Mouse (Mus musculus): ENCODE measurements around the gene Zg16. TPM values are rescaled to one million over a fixed set of nuclear protein-coding genes. Genes with fewer than 3 reads are reported as not detected.

Gene Zg16
- polyA plus RNA-seq, 1 experiment from 2014 or later: not detected

DNA sequence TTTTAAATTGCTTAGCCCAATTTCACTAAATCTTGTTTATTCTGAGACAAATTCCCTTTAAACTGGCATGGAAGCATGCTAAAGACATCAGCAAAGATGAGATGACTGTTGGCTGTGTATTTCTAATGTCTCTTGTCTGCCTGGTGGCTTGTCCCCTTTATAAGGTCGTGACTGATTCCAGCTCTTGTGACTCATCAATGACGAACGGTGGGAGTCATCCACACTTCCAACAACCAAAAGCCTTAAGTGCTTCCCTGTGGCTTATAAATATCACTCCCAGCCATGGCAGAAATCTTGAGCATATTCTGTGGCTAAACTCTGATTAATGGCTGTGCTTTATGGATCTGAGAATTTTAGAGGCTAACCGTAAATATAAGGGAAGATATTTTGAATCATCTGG, 20.8 kb downstream of the Zg16 start:
- H3K4me1 ChIP-seq (replicated peaks; ENCODE audit: control insufficient read depth, insufficient read depth, low read length): no peaks in the 10 kb centered on the region
- no peak for ATAC-seq (replicated peaks; ENCODE audit: low FRiP score)
- no peak overlapping the region for H3K9ac ChIP-seq (ENCODE audit: low read length)
- H3K36me3 ChIP-seq (ENCODE audit: control insufficient read depth, insufficient read depth, low read length): no peaks in the 10 kb centered on the region
- H3K27me3 ChIP-seq (ENCODE audit: control insufficient read depth, insufficient read depth, low read length): no peaks in the 10 kb centered on the region
- no peak for DNase-seq (ENCODE audit: low spot score)
- H3K9me3 ChIP-seq (ENCODE audit: control insufficient read depth, low read length): no peaks in the 10 kb centered on the region
- 86% methylated on average over 4 of the region's 4 CpGs for WGBS
- H3K27ac ChIP-seq (ENCODE audit: low read depth, low read length): no peak overlapping the region
- no peak overlapping the region for H3K4me3 ChIP-seq (ENCODE audit: low read depth, low read length)
- no peak overlapping the region for H3K4me2 ChIP-seq (ENCODE audit: low read depth, low read length, severe bottlenecking)

DNA sequence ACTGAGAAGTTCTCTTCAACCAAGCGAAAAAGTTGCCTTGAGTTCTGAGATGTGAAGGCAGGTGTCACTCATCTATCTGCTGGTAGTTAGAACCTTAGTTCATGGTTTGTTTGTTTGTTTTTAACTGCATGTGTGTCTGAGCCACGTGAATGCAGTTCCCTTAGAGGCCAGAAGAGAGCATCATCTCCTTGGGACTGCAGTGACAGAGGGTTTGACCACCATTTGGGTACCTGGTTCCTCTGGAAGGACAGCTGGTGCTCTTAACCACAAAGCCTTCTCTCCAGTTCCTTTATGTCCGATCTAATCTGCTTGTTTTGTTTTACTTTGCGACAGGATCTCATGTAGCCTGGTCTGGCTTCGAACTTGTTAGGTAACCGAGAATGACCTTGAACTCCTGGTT, 21.6 kb downstream of the Zg16 start:
- H3K9ac ChIP-seq (ENCODE audit: low read length): no peak overlapping the region
- H3K4me1 ChIP-seq (replicated peaks; ENCODE audit: control insufficient read depth, insufficient read depth, low read length): no peaks in the 10 kb centered on the region
- no peak overlapping the region for H3K27ac ChIP-seq (ENCODE audit: low read depth, low read length)
- H3K9me3 ChIP-seq (ENCODE audit: control insufficient read depth, low read length): no peaks in the 10 kb centered on the region
- no peak overlapping the region for H3K4me2 ChIP-seq (ENCODE audit: low read depth, low read length, severe bottlenecking)
- H3K36me3 ChIP-seq (ENCODE audit: control insufficient read depth, insufficient read depth, low read length): no peaks in the 10 kb centered on the region
- DNase-seq (ENCODE audit: low spot score) (no peak), ATAC-seq (replicated peaks; ENCODE audit: low FRiP score) (no peak)
- WGBS: 91% methylated on average over 6 of the region's 6 CpGs
- H3K27me3 ChIP-seq (ENCODE audit: control insufficient read depth, insufficient read depth, low read length): no peaks in the 10 kb centered on the region
- no peak overlapping the region for H3K4me3 ChIP-seq (ENCODE audit: low read depth, low read length)

DNA sequence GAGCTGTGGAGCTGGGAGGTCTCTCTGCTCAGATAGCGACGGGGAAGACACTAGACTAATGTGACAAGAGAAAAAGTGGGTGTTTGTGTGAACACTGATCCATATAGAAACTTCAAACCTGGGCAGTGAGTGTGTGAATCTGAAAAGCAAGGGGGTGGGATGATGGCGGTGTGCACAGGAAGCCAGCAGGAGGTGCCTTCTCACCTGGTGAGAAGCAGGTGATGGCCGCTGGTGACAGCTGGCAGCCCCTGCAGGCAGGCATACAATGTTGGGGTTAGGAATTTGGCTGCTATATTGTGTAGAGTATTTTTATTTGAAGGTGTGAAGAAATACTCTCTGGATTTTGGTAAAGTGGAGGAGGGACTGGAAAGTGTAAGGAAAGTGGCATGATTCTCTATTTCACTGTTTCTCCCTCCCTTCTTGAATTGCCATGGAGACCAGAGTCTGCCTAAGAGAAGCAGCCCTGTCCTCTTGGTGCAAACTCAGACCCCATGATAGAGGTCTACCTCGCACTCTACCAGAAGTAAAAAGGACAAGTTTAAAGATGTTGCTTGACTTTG, 32.0 kb downstream of the Zg16 start:
- Histone ChIP-seq H3K4me2 (ENCODE audit: low read depth, low read length, severe bottlenecking) (no peak overlapping the region), H3K9me3 (ENCODE audit: control insufficient read depth, low read length) (no peaks in the 10 kb centered on the region), H3K4me3 (ENCODE audit: low read depth, low read length) (no peak overlapping the region), H3K36me3 (ENCODE audit: control insufficient read depth, insufficient read depth, low read length) (no peaks in the 10 kb centered on the region), H3K27ac (ENCODE audit: low read depth, low read length) (no peak overlapping the region), H3K4me1 (replicated peaks; ENCODE audit: control insufficient read depth, insufficient read depth, low read length) (no peaks in the 10 kb centered on the region), H3K9ac (ENCODE audit: low read length) (no peak overlapping the region), H3K27me3 (ENCODE audit: control insufficient read depth, insufficient read depth, low read length) (no peaks in the 10 kb centered on the region)
- 69% methylated on average over 5 of the region's 5 CpGs for WGBS
- ATAC-seq (replicated peaks; ENCODE audit: low FRiP score) (no peak), DNase-seq (ENCODE audit: low spot score) (no peak)

DNA sequence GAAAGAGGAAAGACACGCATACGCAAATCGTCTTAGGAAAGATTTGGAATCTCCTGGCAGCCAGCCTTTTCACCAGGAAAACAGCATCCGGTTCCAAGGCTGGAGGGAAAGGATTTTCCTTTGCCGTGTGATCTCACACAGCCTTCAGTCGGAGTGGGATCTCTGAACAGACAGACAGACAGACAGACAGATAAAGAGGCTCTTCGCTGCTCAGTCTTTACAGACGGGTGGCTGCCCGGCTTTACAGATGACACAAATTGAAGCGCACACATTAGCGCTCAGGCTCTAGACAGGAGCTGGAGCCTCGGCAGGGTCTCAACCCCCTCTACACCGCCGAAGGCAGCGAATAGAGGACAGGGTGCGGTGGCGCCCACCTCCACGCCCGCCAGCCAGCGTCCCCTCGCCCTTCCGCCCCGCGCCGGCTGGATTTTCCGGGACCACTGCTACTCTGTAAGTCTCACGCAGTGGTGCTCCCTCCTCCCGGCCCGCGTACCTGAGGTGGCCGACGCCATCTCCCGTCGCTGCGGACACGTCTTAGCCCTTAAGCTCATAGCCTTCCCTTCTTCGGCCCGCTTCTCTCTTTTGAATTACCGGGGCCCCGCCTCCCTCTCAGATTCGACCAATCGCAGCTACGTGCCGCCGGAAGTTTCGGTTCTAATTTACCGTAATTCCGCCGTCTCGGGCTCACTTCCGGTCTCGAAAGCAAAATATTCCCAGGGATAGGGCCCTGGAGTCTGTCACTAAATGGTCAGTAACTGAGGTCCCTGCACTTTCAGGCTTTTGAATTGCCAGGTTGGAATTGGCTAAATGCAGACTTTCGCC, 45.1 kb downstream of the Zg16 start, which contains the start of gene Kif22:
TSS of gene Kif22 (minus strand) at position 621 of the 822 bp plus-strand sequence.
- DNase-seq (ENCODE audit: low spot score): peak; percentile 90
- Histone ChIP-seq H3K27me3 (ENCODE audit: control insufficient read depth, insufficient read depth, low read length) (no peaks in the 10 kb centered on the region), H3K9me3 (ENCODE audit: control insufficient read depth, low read length) (no peaks in the 10 kb centered on the region), H3K27ac (ENCODE audit: low read depth, low read length) (peak within 1 kb of the TSS; percentile 55; the same call in 1 of the 2 replicates), H3K4me3 (ENCODE audit: low read depth, low read length) (peak within 1 kb of the TSS; percentile 83), H3K36me3 (ENCODE audit: control insufficient read depth, insufficient read depth, low read length) (no peaks in the 10 kb centered on the region; the same call in 1 of the 2 replicates), H3K9ac (ENCODE audit: low read length) (peak within 1 kb of the TSS; percentile 91), H3K4me1 (replicated peaks; ENCODE audit: control insufficient read depth, insufficient read depth, low read length) (0 out of 2 replicates have a peak, but pooled peaks cover 4% of the 10 kb centered on the region), H3K4me2 (ENCODE audit: low read depth, low read length, severe bottlenecking) (peak within 1 kb of the TSS; percentile 63)
- peak; percentile 83 for ATAC-seq (replicated peaks; ENCODE audit: low FRiP score)
- WGBS: under 1% methylated on average over 53 of the region's 53 CpGs

DNA sequence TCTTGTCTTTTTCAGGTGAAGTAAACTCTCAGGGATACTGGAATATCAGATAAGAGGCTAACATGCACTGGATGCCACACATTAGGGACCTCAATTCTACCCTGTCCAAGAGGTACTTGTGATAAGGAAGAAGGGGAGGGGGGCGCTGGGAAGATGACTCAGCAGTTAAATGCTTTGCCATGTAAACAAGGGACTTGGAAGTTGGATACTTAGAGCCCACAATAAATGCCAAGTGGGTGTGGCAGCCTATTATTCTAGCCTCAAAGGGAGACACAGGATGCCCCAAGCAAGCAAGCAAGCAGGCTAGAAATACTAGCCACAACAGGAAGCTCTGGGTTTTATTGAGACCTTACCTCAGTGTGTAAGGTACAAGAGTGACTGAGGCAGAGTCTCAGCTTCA, 55.9 kb downstream of the Zg16 start:
- DNase-seq (ENCODE audit: low spot score) (no peak), ATAC-seq (replicated peaks; ENCODE audit: low FRiP score) (no peak)
- H3K4me2 ChIP-seq (ENCODE audit: low read depth, low read length, severe bottlenecking): no peak overlapping the region
- H3K4me3 ChIP-seq (ENCODE audit: low read depth, low read length): no peak overlapping the region
- H3K27me3 ChIP-seq (ENCODE audit: control insufficient read depth, insufficient read depth, low read length): no peaks in the 10 kb centered on the region
- H3K4me1 ChIP-seq (replicated peaks; ENCODE audit: control insufficient read depth, insufficient read depth, low read length): 0 out of 2 replicates have a peak, but pooled peaks cover 4% of the 10 kb centered on the region
- peaks cover 32% of the 10 kb centered on the region; the same call in 1 of the 2 replicates for H3K36me3 ChIP-seq (ENCODE audit: control insufficient read depth, insufficient read depth, low read length)
- no peaks in the 10 kb centered on the region for H3K9me3 ChIP-seq (ENCODE audit: control insufficient read depth, low read length)
- H3K27ac ChIP-seq (ENCODE audit: low read depth, low read length): no peak overlapping the region
- WGBS: 95% methylated on average over 1 of the region's 1 CpGs
- no peak overlapping the region for H3K9ac ChIP-seq (ENCODE audit: low read length)

DNA sequence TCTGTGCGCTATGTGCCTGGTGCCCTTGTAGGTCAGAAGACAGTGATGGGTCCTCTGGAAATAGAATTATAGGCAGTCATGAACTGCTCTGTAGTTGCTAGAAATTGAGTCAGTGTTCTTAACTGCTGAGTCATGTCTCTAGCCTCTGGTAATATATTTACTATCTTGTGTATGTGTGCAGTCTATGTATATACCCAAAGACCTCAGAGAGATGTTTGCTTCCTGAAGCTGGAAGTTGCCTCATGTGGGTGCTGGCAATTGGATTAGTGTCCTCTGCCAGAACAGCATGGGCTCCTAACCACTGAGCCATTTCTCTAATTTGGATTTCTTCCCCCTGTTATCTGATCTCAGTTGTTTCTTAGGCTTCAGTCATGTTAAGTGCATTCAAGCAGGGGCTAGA, 57.0 kb downstream of the Zg16 start:
- no peak for DNase-seq (ENCODE audit: low spot score)
- Histone ChIP-seq H3K4me3 (ENCODE audit: low read depth, low read length) (no peak overlapping the region), H3K9me3 (ENCODE audit: control insufficient read depth, low read length) (no peaks in the 10 kb centered on the region), H3K36me3 (ENCODE audit: control insufficient read depth, insufficient read depth, low read length) (peaks cover 32% of the 10 kb centered on the region; the same call in 1 of the 2 replicates), H3K27me3 (ENCODE audit: control insufficient read depth, insufficient read depth, low read length) (no peaks in the 10 kb centered on the region), H3K4me1 (replicated peaks; ENCODE audit: control insufficient read depth, insufficient read depth, low read length) (0 out of 2 replicates have a peak, but pooled peaks cover 4% of the 10 kb centered on the region), H3K27ac (ENCODE audit: low read depth, low read length) (no peak overlapping the region), H3K4me2 (ENCODE audit: low read depth, low read length, severe bottlenecking) (no peak overlapping the region), H3K9ac (ENCODE audit: low read length) (no peak overlapping the region)
- ATAC-seq (replicated peaks; ENCODE audit: low FRiP score): no peak
- 97% methylated on average over 1 of the region's 1 CpGs for WGBS

DNA sequence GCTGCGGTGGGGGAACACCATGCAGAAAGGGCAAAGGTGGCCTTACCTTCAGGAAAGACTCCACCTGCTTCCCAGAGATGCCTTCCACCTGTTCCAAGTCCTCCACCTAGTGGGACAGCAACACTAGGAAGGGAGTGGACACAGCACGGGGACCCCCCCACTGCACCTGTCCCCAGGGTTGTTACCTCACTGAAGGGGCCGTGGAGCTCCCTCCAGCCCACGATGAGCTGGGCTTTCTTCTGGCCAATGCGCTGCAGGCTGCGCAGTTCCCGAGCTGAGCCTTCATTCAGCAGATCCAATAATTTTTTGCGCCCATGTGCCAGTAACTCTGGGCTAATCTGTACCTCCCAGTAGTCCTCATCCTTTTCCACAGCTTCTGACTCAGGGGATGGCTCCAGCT, 59.2 kb downstream of the Zg16 start:
- peaks cover 27% of the 10 kb centered on the region; the same call in 1 of the 2 replicates for H3K36me3 ChIP-seq (ENCODE audit: control insufficient read depth, insufficient read depth, low read length)
- H3K27ac ChIP-seq (ENCODE audit: low read depth, low read length): peak overlapping the region; percentile 98
- no peaks in the 10 kb centered on the region for H3K27me3 ChIP-seq (ENCODE audit: control insufficient read depth, insufficient read depth, low read length)
- no peaks in the 10 kb centered on the region for H3K9me3 ChIP-seq (ENCODE audit: control insufficient read depth, low read length)
- H3K4me3 ChIP-seq (ENCODE audit: low read depth, low read length): peak overlapping the region; percentile 82
- H3K9ac ChIP-seq (ENCODE audit: low read length): peak overlapping the region; percentile 99
- WGBS: 70% methylated on average over 8 of the region's 8 CpGs
- ATAC-seq (replicated peaks; ENCODE audit: low FRiP score) (no peak), DNase-seq (ENCODE audit: low spot score) (no peak)
- peak overlapping the region; percentile 94 for H3K4me2 ChIP-seq (ENCODE audit: low read depth, low read length, severe bottlenecking)
- H3K4me1 ChIP-seq (replicated peaks; ENCODE audit: control insufficient read depth, insufficient read depth, low read length): peaks cover 21% of the 10 kb centered on the region

DNA sequence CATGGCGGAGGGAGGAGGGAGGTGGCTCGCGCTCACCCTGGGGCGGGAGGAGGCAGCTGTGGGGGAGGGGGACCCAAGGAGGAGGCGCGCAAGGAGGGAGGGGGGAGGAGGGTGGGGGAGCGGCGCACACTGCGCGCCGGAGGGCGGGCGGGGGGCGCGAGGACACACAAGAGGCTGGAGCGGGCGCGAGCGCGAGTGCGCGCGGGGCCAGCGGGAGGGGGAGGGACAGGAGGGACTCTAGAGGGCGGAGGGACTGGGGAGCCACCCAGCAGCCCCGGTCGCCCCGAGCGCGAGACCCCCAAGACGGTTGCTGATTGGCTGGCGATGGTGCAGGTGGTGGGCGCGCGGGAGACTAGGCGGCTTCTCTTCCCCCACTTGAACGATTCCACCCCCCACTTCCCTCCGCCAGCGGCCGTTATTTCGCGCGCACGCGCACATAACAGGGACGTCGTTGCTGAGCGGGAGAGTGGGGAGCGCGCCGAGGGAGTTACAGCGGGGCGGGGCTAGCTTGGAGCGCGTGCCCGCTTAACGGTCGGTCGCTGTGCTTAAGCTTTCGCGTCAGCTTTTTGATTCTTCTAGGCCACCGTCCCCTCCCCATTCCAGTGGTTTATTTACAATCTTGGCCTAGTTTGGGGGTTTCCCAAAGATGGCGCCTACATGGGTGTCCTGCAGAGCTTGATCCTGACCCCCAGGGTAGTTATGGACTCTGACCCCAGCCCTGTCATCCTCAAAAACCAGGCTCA, 60.0 kb downstream of the Zg16 start, which contains the start of gene Maz:
TSS of gene Maz (minus strand) at position 54 of the 743 bp plus-strand sequence.
- Histone ChIP-seq H3K4me2 (ENCODE audit: low read depth, low read length, severe bottlenecking) (peak within 1 kb of the TSS; percentile 94), H3K27ac (ENCODE audit: low read depth, low read length) (peak within 1 kb of the TSS; percentile 98), H3K4me3 (ENCODE audit: low read depth, low read length) (peak within 1 kb of the TSS; percentile 82), H3K27me3 (ENCODE audit: control insufficient read depth, insufficient read depth, low read length) (no peaks in the 10 kb centered on the region), H3K9ac (ENCODE audit: low read length) (peak within 1 kb of the TSS; percentile 99), H3K9me3 (ENCODE audit: control insufficient read depth, low read length) (no peaks in the 10 kb centered on the region), H3K36me3 (ENCODE audit: control insufficient read depth, insufficient read depth, low read length) (peaks cover 22% of the 10 kb centered on the region; the same call in 1 of the 2 replicates), H3K4me1 (replicated peaks; ENCODE audit: control insufficient read depth, insufficient read depth, low read length) (peaks cover 26% of the 10 kb centered on the region)
- DNase-seq (ENCODE audit: low spot score) (peak; percentile 100), ATAC-seq (replicated peaks; ENCODE audit: low FRiP score) (peak; percentile 92)
- under 1% methylated on average over 43 of the region's 63 CpGs for WGBS

Measured in forebrain, embryonic 11.5 days (tissue).